Comparison of ENCODE assay signal across 10 mouse cellular contexts in genomic region chr8:11924165-11924564, GRCm38 (mm10).
A peak's percentile ranks its signal among the peaks of the same experiment; 100 is the strongest.
DNase-seq lines count a peak whose midpoint lies in the region; ATAC-seq and TF ChIP-seq lines count a peak whose summit lies in the region.
"Had no signal": no experiment of that assay in that cellular context is flagged by ENCODE, and none has a peak within 500 bp of the region (broad histone marks: within the 10 kb centered on the region; RNA-seq: fewer than 3 reads in every experiment).

No protein-coding gene starts in this region.

- no peaks in the 10 kb centered on the region for H3K4me1 ChIP-seq in intestine, postnatal 0 days (replicated peaks; ENCODE audit: control insufficient read depth, insufficient read depth, low read length)
- no peaks in the 10 kb centered on the region for H3K4me1 ChIP-seq in intestine, embryonic 16.5 days (ENCODE audit: control insufficient read depth, insufficient read depth, low read length)
- H3K4me1 ChIP-seq: embryonic facial prominence, embryonic 15.5 days had no signal

- H3K27me3 ChIP-seq in intestine, postnatal 0 days (replicated peaks; ENCODE audit: control insufficient read depth, insufficient read depth, low read length), result no peaks in the 10 kb centered on the region
- H3K27me3 ChIP-seq in intestine, embryonic 16.5 days (replicated peaks; ENCODE audit: control insufficient read depth, insufficient read depth, low read length), result no peaks in the 10 kb centered on the region
- H3K27me3 ChIP-seq: embryonic facial prominence, embryonic 15.5 days had no signal

- ATAC-seq in intestine, postnatal 0 days, result no peak
- ATAC-seq in intestine, embryonic 16.5 days, result no peak

- peak; percentile 75 for TF ChIP-seq CTCF in intestine, postnatal 0 days (IDR thresholded peaks at IDR 0.05; ENCODE audit: low read depth)

- DNase-seq in WW6 (ENCODE audit: low read depth, low spot score), result peak; percentile 45
- DNase-seq in cerebellum, postnatal 14 days, result peak; percentile 68 to 79
- peak; percentile 26 to 52 for DNase-seq in heart, adult 9 months (ENCODE audit: low spot score in 2 of 2)
- peak; percentile 79 to 80 for DNase-seq in left cerebral cortex, adult 18-20 months (ENCODE audit: low spot score in 2 of 2)
- peak; percentile 8 to 19 for DNase-seq in monocyte, adult 2 months (ENCODE audit: low read depth in 1 of 2, low spot score in 2 of 2)
- DNase-seq in testis, postnatal 10 days (ENCODE audit: low spot score), result peak; percentile 84

- H3K36me3 ChIP-seq in intestine, postnatal 0 days (ENCODE audit: control insufficient read depth, insufficient read depth), result no peaks in the 10 kb centered on the region
- H3K36me3 ChIP-seq in intestine, embryonic 16.5 days (ENCODE audit: control insufficient read depth, insufficient read depth, low read length), result no peaks in the 10 kb centered on the region
- H3K36me3 ChIP-seq: embryonic facial prominence, embryonic 15.5 days had no signal

- 63% methylated on average over 11 of the region's 11 CpGs for WGBS in intestine, postnatal 0 days
- WGBS in intestine, embryonic 16.5 days, result 61% methylated on average over 11 of the region's 11 CpGs

- no peak overlapping the region for H3K4me3 ChIP-seq in intestine, postnatal 0 days (ENCODE audit: low read depth, low read length)
- H3K4me3 ChIP-seq in intestine, embryonic 16.5 days (ENCODE audit: low read length), result no peak overlapping the region
- H3K4me3 ChIP-seq: embryonic facial prominence, embryonic 15.5 days; myocyte had no signal

- no peaks in the 10 kb centered on the region for H3K9me3 ChIP-seq in intestine, postnatal 0 days (ENCODE audit: control insufficient read depth)
- H3K9me3 ChIP-seq in intestine, embryonic 16.5 days (ENCODE audit: control insufficient read depth, low read length), result no peaks in the 10 kb centered on the region
- H3K9me3 ChIP-seq: embryonic facial prominence, embryonic 15.5 days had no signal

- H3K27ac ChIP-seq in intestine, postnatal 0 days (ENCODE audit: low read depth, low read length), result no peak overlapping the region
- H3K27ac ChIP-seq in intestine, embryonic 16.5 days (ENCODE audit: low read length), result no peak overlapping the region
- H3K27ac ChIP-seq: embryonic facial prominence, embryonic 15.5 days had no signal

- H3K4me2 ChIP-seq in intestine, postnatal 0 days (replicated peaks; ENCODE audit: low read depth), result no peak overlapping the region
- no peak overlapping the region for H3K4me2 ChIP-seq in intestine, embryonic 16.5 days (ENCODE audit: low read depth, low read length)
- H3K4me2 ChIP-seq: embryonic facial prominence, embryonic 15.5 days had no signal

- H3K9ac ChIP-seq in intestine, postnatal 0 days (ENCODE audit: low read depth, low read length), result no peak overlapping the region
- H3K9ac ChIP-seq in intestine, embryonic 16.5 days (ENCODE audit: low read depth, low read length), result no peak overlapping the region
- H3K9ac ChIP-seq: embryonic facial prominence, embryonic 15.5 days had no signal

Comparison
In these comparisons a context has a peak if more than half of its experiments do, and no peak if none do; other contexts are left out.
1. DNase-seq: peak in every context shown above with its lines; median percentile 84 in testis, postnatal 10 days; 80 in left cerebral cortex, adult 18-20 months; 74 in cerebellum, postnatal 14 days; 45 in WW6; 39 in heart, adult 9 months; 14 in monocyte, adult 2 months.